Mouse (Mus musculus): ENCODE data around the gene Fundc2.

The Fundc2 gene

DNA sequence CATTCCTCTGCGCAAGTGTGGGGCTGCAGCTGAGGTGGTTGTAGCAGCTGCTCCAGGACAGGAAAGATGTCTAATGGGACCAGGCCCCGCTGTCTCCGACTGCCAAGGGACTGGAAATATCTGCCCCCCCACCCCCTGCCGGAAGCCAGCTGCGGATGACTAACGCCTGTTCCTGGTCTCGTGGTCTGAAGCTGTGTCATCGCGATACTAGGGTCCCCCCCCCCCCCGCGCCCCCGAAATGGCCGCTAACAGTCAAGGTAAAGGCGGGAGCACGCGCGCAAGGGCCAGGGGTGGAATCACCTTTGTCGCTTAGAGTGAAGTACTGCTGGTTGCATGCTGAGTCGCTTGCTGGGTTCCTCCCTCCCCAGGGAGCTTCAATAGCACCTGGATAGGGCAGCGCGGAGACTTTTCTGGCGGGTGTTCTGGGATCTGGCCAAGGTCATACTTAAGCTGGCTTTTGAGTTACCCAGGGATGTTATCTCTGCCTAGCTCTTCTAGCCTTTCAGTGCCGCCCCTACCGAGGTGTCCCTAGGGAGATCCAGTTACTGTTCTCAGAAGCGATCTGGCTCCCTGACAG lies at the start of gene Fundc2, which contains the start of gene F8:
Gene Fundc2 (plus strand): TSS at position 205 of the 577 bp plus-strand sequence.
Gene F8 (minus strand): TSS at position 421 of the 577 bp plus-strand sequence.
- DNase-seq (ENCODE audit: low read depth, low spot score), result peak; percentile 86

DNA sequence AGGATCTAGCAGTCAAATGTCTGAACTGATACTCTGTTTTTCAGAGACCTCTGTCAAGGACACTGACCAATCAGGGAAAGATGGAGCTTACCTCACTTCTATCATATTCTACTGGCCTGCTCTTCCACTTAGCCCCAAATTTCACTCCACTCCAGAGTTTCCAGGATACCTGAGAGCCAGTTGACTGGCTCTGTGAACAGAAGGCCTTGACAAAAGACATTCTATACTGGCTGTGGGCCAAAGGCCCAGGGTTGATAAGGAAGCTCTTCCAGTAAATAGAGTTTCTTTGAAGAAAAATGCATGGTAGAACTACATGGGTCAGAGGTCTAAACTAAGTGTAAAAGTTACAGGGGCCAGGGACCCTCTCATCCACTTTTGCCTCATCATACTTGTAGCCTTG lies 12.0 kb upstream of the Fundc2 start:
- DNase-seq (ENCODE audit: low read depth, low spot score), result no peak

DNA sequence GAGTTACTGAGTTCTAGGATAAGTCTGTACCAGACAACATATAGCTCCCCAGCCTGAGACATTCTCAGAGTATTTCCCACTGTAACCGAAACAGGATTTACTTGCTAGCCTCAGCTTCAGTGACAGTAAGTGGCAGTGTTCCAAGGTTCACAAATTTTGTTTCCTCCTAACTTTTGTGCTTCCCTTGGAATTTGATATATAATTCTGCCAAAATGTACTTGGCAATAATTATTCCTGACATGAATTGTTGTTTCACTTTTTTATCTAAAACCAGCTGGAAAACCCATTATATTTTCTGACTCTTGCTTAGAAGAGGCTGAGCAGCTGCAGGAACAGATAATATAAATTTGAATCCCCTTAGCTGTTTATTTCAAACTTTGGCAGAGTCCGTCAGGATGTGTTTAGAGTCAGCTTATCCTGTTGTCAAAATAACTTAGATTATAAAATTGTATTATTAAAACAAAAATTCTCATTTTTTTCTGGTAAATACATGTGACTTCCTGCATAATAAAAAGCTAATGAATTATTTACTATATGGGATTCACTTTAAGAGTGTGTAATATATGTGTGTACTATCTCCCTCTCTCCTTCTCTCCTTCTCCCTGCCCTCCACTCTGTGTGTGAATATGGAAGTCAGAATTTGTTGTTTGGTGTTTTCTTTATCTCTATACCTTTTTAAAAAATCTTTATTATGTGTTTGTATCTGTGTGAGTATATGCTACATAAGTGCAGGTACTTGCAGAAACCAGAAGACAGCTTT lies 9.4 kb upstream of the Fundc2 start:
- no peak for DNase-seq (ENCODE audit: low read depth, low spot score)

DNA sequence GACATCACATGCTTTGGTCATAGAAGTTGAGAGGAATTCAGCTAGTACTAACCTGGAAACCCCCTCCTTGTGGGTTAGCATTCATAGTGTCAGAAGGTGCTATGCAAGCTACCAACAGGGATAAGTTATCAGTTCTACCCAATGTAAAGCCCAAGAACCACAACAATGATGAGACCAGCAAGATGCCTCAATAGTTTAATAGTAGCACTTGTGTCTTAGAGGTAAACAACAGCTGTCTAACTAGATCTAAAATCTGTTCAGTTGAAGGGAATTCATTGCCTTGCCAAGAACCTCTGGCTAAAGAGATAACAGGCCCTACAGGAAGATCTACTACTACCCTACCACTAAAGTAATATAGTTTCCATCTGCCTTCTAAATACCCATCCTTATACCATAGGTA lies 5.4 kb upstream of the Fundc2 start:
- DNase-seq (ENCODE audit: low read depth, low spot score), result no peak

DNA sequence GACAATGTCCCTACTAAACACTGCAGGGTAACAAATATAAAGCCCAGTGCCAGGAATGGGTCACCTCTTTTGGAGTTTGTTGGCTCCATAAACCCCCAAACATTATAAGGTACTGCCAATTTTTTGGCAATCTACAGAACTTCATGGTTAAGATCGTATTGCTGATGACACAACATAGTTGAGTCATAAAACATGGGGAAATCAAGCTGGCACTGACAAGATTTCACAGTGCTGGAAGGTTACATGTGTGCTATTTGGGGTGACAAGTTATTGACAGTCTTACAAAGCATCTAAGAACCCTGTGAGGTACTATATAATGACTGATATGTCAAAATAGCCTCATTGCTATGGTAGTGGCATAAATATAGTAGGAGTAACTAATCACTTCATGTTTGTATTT lies 1.0 kb upstream of the Fundc2 start:
- no peak for DNase-seq (ENCODE audit: low read depth, low spot score)

DNA sequence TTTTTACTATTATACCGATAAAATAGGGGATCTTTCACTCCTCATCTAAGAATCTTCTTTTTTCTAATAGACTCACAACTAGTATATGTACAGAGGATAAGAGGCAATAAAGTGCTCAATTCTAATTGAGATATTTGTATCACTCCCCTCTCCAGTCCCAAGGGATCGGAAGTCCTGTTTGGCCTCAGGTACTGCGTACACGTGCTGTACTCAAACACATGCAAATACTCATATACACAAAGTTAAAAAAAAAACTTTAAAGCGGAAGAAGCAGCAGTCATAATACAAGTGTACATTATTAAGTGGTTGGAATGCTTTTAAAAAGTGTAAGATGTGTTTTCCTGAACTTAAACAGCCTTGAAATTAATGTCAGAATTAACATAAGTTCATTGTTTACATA lies 500 bp upstream of the Fundc2 start:
- no peak for DNase-seq (ENCODE audit: low read depth, low spot score)

DNA sequence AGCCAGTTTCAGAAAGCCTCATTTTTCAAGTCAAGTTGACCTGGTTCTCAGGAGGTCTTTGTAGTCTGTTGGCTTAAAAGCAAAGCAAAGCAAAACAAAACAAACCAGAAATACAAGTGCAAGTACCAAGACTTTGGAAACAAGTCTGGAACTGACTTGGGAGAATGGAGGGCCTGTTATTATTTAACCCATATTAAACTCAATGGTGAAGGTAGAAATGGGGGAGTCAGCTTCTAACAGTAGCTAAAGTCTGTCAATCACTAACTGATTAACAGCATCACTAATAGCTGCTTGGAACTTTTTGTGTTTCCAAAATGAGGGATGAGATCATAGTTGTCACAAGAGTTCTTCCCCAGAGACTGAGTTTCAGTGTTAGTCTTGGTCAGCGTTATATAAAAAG lies 17.3 kb downstream of the Fundc2 start:
- DNase-seq (ENCODE audit: low read depth, low spot score), result no peak

DNA sequence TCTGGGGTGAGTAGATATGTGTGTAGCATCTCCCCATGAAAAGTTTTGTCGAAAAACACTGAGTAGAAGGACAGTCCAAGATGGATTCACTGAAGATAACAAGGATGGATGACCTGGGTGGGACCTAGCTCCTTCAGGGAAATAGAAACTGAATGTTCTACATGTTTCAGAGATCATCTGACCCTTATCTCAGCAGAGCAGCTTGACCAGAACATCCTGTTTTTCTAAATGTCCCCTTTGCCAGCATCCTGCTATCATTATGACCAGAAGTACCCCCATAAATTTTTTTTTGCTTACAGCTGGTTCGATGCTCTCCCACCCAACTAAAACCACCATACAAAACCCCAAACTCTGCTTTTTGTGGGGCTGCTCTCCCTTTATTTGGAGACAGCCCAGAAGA lies 20.5 kb downstream of the Fundc2 start:
- no peak for DNase-seq (ENCODE audit: low read depth, low spot score)

DNA sequence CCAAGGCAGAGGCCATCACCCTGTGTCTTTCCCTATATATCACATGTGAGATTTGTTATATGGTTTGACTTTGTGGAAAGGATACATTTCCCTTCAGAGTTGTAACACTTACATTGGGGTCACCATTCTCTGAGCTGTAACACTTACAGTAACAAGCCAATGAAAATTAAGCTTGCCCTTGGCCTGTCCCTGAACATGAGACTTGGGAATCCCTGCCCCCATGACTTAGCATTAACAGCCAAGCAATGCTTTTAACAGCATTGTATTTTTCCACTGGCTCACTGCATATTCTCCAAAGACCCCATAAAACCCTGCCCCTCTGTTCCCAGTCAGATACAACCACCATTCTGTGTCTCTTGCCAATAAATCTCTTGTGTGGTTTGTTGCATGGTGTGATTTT lies 21.2 kb downstream of the Fundc2 start:
- no peak for DNase-seq (ENCODE audit: low read depth, low spot score)

DNA sequence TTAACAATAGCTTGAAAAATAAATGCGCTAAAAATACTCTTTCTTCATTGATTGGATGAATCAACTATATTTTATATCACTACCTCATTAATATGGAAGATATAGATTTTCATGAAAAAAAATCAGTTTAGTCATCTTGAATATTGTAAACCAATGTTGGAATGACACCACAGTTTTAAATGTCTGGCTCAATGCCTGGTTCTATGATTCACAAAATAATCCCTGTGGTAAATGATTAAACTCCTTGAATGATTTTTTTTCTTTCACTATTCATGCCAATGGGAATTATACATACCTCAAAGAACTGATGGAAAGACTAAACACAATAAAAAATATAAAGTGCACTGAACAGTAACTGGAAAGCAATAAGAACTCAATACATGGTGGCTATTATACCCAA lies 27.5 kb downstream of the Fundc2 start:
- no peak for DNase-seq (ENCODE audit: low read depth, low spot score)

DNA sequence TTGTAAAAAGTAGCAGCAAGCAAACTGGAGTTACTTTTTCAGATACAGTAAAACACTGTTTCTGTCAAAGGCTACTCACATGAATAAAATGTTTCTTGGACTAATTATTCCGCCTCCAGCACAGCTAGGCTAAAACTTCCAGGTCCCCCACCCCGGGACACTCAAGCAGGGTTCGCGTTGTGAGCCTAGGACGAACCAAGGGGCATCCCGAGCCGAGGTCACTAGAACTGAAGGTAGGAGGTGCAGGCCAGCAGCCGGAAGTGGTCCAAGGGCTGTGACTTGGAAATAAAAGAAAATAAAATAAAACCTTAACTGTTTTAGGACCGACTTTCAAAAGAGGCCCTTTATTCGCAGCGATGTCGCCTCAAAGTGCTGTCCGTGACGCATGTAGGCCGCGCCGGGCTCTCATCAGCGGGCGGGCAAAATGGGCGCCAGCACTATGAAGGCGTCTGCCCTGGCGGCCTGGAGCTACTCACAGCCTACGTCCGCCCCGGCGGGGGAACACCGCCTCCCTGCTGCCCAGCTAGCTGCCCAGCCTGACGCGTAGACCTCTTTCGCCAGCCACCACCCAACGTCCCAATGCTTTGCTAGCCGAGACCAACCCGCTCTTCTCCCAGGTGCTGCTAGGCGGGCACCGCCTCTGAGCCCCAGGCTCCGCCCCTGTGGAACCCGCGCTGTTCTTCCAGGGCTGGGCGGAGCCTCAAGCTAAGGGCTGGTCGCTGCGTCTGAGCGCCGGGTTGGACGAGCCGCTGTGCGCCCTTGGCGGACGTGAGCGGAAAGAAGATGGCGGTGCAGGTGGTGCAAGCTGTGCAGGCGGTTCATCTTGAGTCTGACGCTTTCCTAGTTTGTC lies 34.0 kb downstream of the Fundc2 start, which contains the start of the genes Cmc4, Mtcp1 and Brcc3:
Gene Cmc4 (minus strand): TSS at position 649 of the 850 bp plus-strand sequence.
Gene Mtcp1 (minus strand): TSS at position 653 of the 850 bp plus-strand sequence.
Gene Brcc3 (plus strand): TSS at position 693 of the 850 bp plus-strand sequence.
- DNase-seq (ENCODE audit: low read depth, low spot score), result peak; percentile 94

Data from ZHBTc4 (cell line).